15 mouse cellular contexts compared by ENCODE assay signal in genomic region chr19:6182534-6182933, GRCm38 (mm10). TPM values are rescaled to one million over a fixed set of nuclear protein-coding genes. Genes with fewer than 3 reads are reported as not detected.
DNase-seq lines count a peak whose midpoint lies in the region; ATAC-seq lines count a peak whose summit lies in the region.
"Had no signal": no experiment of that assay in that cellular context is flagged by ENCODE, and none has a peak within 500 bp of the region (broad histone marks: within the 10 kb centered on the region; RNA-seq: fewer than 3 reads in every experiment).

No protein-coding gene starts in this region.

- WGBS in stomach, embryonic 15.5 days, result 17% methylated on average over 3 of the region's 3 CpGs
- WGBS in heart, embryonic 10.5 days, result 12% methylated on average over 3 of the region's 3 CpGs

- no peaks in the 10 kb centered on the region for H3K4me1 ChIP-seq in stomach, embryonic 15.5 days
- H3K4me1 ChIP-seq in heart, embryonic 10.5 days, result no peaks in the 10 kb centered on the region

- H3K4me3 ChIP-seq in stomach, embryonic 15.5 days (replicated peaks), result no peak overlapping the region
- no peak overlapping the region for H3K4me3 ChIP-seq in heart, embryonic 10.5 days
- H3K4me3 ChIP-seq: heart, adult 2 months; hindbrain, embryonic 10.5 days had no signal

- ATAC-seq in granulocyte monocyte progenitor cell, adult 5-6 weeks (replicated peaks; ENCODE audit: poor library complexity, severe bottlenecking), result peak; percentile 42
- peak; percentile 60; the same call in 1 of the 2 replicates for ATAC-seq in stomach, embryonic 15.5 days (ENCODE audit: insufficient read depth, low FRiP score, low read depth)
- ATAC-seq: activated CD4-positive, CD25-positive, alpha-beta regulatory T cell, adult 4 months; forebrain, postnatal 0 days had no signal

- peak; percentile 4 for DNase-seq in right cerebral cortex, adult 18-20 months
- no peak for DNase-seq in right cerebral cortex, postnatal 14 days
- DNase-seq in cerebellum, adult 11-12 months, result peak; percentile 81
- DNase-seq in heart, embryonic 10.5 days (ENCODE audit: low spot score), result no peak
- no peak for DNase-seq in c-Kit-positive CD71-positive TER-119-positive erythroid progenitor cells, embryonic 14.5 days (ENCODE audit: low spot score)
- DNase-seq: forebrain, postnatal 0 days; heart, adult 2 months had no signal

- no peak overlapping the region for H3K27ac ChIP-seq in stomach, embryonic 15.5 days
- no peak overlapping the region for H3K27ac ChIP-seq in heart, embryonic 10.5 days
- H3K27ac ChIP-seq: heart, adult 2 months; hindbrain, embryonic 10.5 days had no signal

- no peak overlapping the region for H3K9ac ChIP-seq in stomach, embryonic 15.5 days
- H3K9ac ChIP-seq: forebrain, postnatal 0 days had no signal

- no peak overlapping the region for H3K4me2 ChIP-seq in stomach, embryonic 15.5 days

- H3K27me3 ChIP-seq in stomach, embryonic 15.5 days (replicated peaks), result no peaks in the 10 kb centered on the region
- 0 out of 2 replicates have a peak, but pooled peaks cover 8% of the 10 kb centered on the region for H3K27me3 ChIP-seq in heart, embryonic 10.5 days (ENCODE audit: insufficient read depth, poor library complexity, severe bottlenecking)

- no peaks in the 10 kb centered on the region for H3K36me3 ChIP-seq in stomach, embryonic 15.5 days
- H3K36me3 ChIP-seq in heart, embryonic 10.5 days, result no peaks in the 10 kb centered on the region
- H3K36me3 ChIP-seq: hindbrain, embryonic 10.5 days had no signal

- H3K9me3 ChIP-seq in stomach, embryonic 15.5 days, result no peaks in the 10 kb centered on the region
- no peaks in the 10 kb centered on the region for H3K9me3 ChIP-seq in heart, embryonic 10.5 days

RNA-seq across cellular contexts. Expression of gene Majin, which starts 1.7 kb away (rescaled TPM):
- total RNA-seq in granulocyte monocyte progenitor cell, adult 5-6 weeks (2014; fragmentation: Nextera tagmentation), result not detected in 2 replicates
- total RNA-seq in granulocyte monocyte progenitor cell, adult 5-6 weeks (2017), result not detected in 2 replicates
- polyA plus RNA-seq in stomach, embryonic 15.5 days (2015; fragmentation: Nextera tagmentation; extraction: Ambion mirVana), result not detected in 2 replicates
- polyA plus RNA-seq in heart, embryonic 10.5 days (2016; fragmentation: Nextera tagmentation; extraction: Ambion mirVana), result not detected in 2 replicates
- total RNA-seq: forebrain, postnatal 0 days; heart, adult 2 months; megakaryocyte-erythroid progenitor cell, adult 5-6 weeks; neutrophil, adult 5-6 weeks had no signal
- polyA plus RNA-seq: forebrain, postnatal 0 days; kidney, embryonic 14.5 days; liver, embryonic 16.5 days had no signal

RNA-seq across cellular contexts. Expression of gene Arl2, which starts 41.2 kb away (rescaled TPM):
- total RNA-seq in granulocyte monocyte progenitor cell, adult 5-6 weeks (2014; fragmentation: Nextera tagmentation), result 22.6 and 37.1 TPM in 2 replicates
- total RNA-seq in granulocyte monocyte progenitor cell, adult 5-6 weeks (2017), result 27.1 and 30.7 TPM in 2 replicates
- polyA plus RNA-seq in stomach, embryonic 15.5 days (2015; fragmentation: Nextera tagmentation; extraction: Ambion mirVana), result 101 and 102 TPM in 2 replicates
- 91.2 and 105 TPM in 2 replicates for polyA plus RNA-seq in heart, embryonic 10.5 days (2016; fragmentation: Nextera tagmentation; extraction: Ambion mirVana)

RNA-seq across cellular contexts. Expression of gene Batf2, which starts 41.8 kb away (rescaled TPM):
- 5.1 TPM in 1 of 2 replicates, not detected in the other for total RNA-seq in granulocyte monocyte progenitor cell, adult 5-6 weeks (2014; fragmentation: Nextera tagmentation)
- 0.77 and 2.3 TPM in 2 replicates for total RNA-seq in granulocyte monocyte progenitor cell, adult 5-6 weeks (2017)
- polyA plus RNA-seq in stomach, embryonic 15.5 days (2015; fragmentation: Nextera tagmentation; extraction: Ambion mirVana), result 0.34 and 0.55 TPM in 2 replicates
- not detected in 2 replicates for polyA plus RNA-seq in heart, embryonic 10.5 days (2016; fragmentation: Nextera tagmentation; extraction: Ambion mirVana)
- total RNA-seq: forebrain, postnatal 0 days; neutrophil, adult 5-6 weeks had no signal
- polyA plus RNA-seq: activated CD4-positive, CD25-positive, alpha-beta regulatory T cell, adult 4 months; forebrain, postnatal 0 days had no signal

RNA-seq across cellular contexts. Expression of gene Gpha2, which starts 43.6 kb away (rescaled TPM):
- not detected in 2 replicates for total RNA-seq in granulocyte monocyte progenitor cell, adult 5-6 weeks (2014; fragmentation: Nextera tagmentation)
- total RNA-seq in granulocyte monocyte progenitor cell, adult 5-6 weeks (2017), result not detected in 2 replicates
- 0.62 TPM in 2 replicates for polyA plus RNA-seq in stomach, embryonic 15.5 days (2015; fragmentation: Nextera tagmentation; extraction: Ambion mirVana)
- 0.24 TPM in 1 of 2 replicates, not detected in the other for polyA plus RNA-seq in heart, embryonic 10.5 days (2016; fragmentation: Nextera tagmentation; extraction: Ambion mirVana)
- total RNA-seq: forebrain, postnatal 0 days; heart, adult 2 months; megakaryocyte-erythroid progenitor cell, adult 5-6 weeks; neutrophil, adult 5-6 weeks had no signal
- polyA plus RNA-seq: activated CD4-positive, CD25-positive, alpha-beta regulatory T cell, adult 4 months; forebrain, postnatal 0 days; hindbrain, embryonic 10.5 days; kidney, embryonic 14.5 days; liver, embryonic 16.5 days had no signal

RNA-seq across cellular contexts. Expression of gene Ppp2r5b, which starts 53.1 kb away (rescaled TPM):
- 3.0 and 3.1 TPM in 2 replicates for total RNA-seq in granulocyte monocyte progenitor cell, adult 5-6 weeks (2014; fragmentation: Nextera tagmentation)
- 1.9 and 3.7 TPM in 2 replicates for total RNA-seq in granulocyte monocyte progenitor cell, adult 5-6 weeks (2017)
- 20.5 and 23.7 TPM in 2 replicates for polyA plus RNA-seq in stomach, embryonic 15.5 days (2015; fragmentation: Nextera tagmentation; extraction: Ambion mirVana)
- polyA plus RNA-seq in heart, embryonic 10.5 days (2016; fragmentation: Nextera tagmentation; extraction: Ambion mirVana), result 21.2 and 25.7 TPM in 2 replicates

Comparison
In these comparisons a context has a peak if more than half of its experiments do, and no peak if none do; other contexts are left out.
1. DNase-seq: peak in right cerebral cortex, adult 18-20 months (single experiment) and cerebellum, adult 11-12 months (single experiment); none in right cerebral cortex, postnatal 14 days (single experiment), heart, embryonic 10.5 days (single experiment) and c-Kit-positive CD71-positive TER-119-positive erythroid progenitor cells, embryonic 14.5 days (single experiment).